Mouse (Mus musculus) lung, postnatal 4 days (tissue): ENCODE measurements around the gene Tmem184b.

Experiments
- DNase-seq, 2 experiments: peaks; one replicate each; pipeline ENCODE4 v3.0.0; 2021

Tmem184b gene

DNA sequence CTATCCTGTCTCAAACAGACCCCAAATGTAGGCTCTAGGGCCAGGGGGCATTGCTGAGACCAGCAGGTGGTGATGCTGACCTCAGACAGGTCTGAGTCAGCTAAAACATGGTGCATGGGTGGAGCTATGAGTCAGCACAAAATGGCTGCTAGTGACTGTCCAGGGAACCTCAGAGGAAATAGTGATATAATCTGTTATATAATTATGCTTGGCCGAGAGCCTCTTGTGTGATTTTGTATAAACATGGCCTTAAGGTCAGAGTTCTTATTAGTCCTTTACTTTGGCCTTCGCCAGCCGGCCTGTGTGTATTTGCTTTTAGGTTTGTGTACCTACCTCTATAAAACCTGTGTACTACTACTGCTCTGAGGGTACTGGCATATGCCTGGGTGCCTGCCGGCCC, 70.0 kb downstream of the Tmem184b start:
- peak in 1 of 2 experiments; percentile 30 for DNase-seq

DNA sequence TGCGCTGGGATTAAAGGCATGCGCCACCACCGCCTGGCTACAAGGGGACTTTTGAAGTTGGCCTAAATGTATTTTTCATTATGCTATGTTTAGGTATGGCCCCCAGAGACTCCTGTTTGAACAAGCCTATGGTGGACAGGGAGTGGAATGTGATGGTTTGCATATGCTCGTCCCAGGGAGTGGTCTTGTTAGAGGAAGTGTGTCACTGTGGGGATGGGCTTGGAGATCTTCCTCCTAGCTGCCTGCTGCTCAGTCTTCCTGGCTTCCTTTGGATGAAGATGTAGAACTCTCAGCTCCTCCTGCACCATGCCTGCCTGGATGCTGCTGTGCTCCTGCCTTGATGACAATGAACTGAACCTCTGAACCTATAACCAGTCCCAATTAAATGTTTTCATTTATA, 72.8 kb downstream of the Tmem184b start:
- no peak for DNase-seq

DNA sequence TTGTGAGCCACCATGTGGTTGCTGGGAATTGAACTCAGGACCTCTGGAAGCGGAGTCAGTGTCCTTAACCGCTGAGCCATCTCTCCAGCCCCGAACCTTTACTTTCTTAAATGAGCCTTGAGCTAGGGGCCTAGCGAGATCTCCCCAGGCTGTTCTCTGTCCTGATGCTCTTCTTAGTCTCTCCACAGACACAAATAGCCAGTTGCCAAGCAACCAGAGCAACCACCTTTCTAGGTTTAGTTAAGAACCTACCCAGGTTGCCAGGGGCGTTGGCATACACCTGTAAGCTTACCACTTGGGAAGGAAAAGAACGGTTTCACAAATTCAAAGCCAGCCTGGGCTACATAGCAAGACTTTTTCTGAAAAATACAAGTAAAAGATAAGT, 73.4 kb downstream of the Tmem184b start:
- DNase-seq: no peak

DNA sequence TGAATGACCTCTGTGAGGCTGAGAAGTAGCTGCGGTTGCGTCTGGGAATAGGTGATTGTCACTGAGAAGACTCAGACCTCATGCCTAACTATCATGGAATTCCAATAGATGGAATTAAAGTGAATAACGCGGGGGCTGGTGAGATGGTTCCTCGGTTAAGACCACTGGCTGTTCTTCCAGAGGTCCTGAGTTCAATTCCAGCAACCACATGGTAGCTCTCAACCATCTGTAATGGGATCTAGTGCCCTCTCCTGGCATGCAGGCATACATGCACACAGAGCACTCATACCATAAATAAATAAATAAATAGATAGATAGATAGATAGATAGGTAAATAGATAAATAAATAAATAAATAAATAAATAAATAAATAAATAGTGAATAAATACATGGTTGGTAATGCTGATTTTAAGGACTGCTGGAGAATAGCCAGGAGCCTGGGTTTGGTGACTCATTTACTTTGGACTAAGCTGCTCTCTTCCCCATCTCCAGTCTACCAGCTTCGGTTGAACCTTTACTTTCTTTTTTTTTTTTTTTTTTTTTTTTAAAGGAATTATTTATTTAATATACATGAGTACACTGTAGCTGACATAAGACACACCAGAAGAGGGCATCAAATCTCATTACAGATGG, 73.9 kb downstream of the Tmem184b start:
- DNase-seq: no peak

DNA sequence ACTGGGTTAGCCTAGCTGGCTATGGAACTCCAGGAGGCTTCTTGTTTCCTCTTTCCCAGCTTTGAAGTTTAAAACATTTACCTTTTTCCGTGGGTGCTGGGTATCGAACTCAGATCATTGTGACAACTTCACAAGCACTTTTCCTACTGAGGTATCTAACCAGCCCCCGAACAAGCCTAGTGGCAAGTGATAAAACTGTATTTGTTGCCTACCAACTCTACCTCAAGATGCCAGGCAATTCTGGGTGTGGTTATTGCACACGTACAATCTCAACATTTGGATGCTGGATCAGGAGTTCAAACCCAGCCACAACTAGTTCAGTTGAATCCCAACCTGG, 74.5 kb downstream of the Tmem184b start:
- no peak for DNase-seq

DNA sequence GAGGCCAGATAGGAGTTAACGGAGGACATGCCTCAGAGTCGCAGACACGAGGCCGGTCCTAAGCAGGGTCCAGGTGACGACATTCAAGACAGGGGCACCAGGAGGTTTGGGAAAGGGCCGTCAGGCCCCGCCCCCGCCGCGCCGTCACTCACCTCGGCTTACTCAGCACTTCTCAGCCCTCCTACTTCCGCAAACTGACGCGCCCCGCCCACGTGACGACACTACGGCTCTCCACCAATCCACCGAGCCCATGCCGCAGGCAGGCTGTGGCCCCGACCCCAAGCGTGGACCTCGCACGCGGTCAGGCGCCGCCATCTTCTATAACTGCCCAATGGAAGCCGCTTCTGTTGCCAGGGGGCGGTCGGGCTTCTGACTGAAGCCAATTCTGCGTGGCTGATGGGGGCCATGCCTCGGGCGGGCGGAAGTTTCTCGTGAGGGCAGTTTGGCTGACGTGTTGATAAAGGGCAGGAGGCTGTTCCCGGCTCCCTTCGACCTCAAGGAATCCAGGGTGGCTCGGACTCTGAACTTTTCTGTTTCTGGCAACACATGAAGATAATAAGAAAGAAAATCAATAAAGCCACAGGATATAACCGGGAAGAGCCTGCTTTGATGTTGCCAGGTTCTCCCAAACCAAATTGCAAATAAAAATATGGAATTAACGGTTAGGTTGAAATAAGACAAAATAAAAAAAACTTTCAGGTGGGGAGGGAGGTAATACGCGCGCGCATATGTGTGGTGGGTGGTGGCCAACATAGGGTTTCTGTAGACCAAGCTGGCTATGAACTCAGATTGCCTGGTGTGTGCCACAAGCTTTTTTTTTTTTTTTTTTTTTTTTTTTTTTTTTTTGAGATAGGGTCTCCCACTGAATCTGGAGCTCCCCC, 75.1 kb downstream of the Tmem184b start, which contains the start of gene Pla2g6:
Gene Pla2g6, minus strand, starts transcription at position 333 of the 881 bp plus-strand sequence.
- DNase-seq: peak; percentile 99 to 100

DNA sequence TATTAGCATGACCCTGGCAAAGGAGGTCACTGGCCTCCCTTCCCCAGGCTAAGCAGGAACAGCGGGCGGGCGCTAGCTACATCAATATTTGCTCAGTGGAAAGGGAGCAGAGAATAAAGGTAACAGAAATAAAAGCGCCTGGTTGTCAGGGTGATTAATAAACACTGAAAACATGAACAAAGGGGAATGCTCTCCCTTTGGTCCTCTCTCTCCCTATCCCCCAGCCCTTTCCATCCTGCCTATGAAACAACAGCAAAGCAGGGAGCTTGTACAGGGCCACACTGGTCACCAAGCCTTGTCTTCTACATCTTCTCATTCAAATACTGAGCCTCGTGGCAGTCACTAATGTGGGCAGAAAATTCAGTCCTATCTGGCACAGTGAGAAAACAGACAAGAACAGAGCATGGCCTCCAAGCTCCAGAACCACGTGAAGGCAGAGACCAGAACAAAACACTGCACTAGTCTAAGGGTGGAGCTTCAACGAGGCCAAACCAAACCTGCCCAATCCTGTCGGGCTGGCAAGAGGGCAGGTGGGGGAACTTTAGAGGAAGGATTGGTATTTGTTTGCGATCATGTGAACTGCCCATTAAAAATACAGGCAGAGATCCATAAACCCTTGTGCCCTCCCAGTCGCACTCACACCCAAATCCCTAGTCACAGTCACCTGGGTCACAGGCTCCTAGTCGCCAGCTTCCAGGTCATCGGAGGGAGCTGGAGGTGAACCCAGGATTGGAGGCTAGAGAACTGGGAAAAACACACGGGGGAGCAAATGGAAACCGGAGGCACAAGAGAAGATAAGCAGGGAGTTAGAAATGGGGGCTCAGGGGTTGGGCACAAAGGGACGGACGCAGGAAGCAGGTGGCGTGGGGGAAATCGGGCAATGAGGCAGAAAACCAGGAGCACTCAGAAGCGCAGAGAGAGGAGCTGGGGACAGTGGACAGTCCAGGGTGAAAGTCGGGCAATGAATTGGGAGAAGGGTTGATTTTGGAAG, 76.1 kb downstream of the Tmem184b start:
- DNase-seq: peak; percentile 54 to 68

DNA sequence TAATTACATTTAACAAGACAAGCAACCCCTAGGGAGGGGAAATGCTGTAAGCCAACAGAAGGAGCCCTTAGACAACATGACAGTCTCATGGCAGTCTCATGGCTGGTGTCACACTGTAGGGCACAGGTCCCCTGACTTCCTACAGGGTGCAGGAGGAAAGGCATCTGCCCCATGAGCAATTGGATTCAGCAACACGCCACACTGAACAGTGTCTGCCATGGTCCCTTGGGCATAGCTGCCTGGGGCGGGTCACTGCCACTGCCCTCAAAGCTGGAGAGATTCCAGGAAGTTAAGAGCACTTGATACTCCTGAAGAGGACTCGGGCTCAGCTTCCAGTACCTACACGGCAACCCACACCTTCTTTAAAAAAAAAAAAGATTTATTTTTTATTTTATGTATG, 77.1 kb downstream of the Tmem184b start:
- DNase-seq: peak; percentile 68 to 81

DNA sequence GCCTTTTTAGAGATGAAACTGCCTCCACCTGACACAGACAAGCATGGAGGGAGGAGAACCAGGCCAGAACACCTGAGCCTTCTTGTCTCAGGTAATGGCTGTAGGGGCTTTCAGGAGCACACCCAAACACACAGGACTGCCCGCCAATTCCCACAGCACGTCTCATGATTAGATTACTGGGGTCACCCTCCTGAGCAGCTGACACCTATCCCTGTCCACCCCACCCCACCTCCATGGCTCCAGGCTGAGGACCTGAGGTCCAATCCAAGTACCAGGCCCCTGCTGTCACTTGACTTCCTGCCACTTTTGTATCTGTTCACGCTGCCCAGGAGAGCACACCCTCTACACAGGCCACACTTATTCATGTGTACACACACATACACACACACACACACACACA, 77.6 kb downstream of the Tmem184b start:
- DNase-seq: no peak

DNA sequence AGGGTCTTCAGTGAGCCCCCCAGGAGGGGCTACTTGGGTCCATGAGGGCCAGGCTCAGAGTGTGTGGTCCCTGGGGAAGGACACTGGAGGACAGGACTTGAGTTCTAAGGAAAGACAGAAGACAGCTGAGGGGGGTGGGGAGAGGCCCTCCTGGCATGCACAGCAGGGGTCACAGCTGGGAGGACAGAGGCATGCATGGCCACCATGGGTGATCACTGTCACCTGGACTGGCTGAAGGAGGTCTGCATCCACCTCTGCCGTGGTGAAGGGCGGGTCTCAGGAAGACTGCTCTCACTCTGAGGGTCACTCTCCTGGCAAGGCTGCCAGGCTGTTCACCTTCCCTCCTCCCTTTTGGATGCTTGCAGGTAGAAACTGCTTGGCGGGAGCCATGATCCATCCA, 79.0 kb downstream of the Tmem184b start:
- DNase-seq: no peak

DNA sequence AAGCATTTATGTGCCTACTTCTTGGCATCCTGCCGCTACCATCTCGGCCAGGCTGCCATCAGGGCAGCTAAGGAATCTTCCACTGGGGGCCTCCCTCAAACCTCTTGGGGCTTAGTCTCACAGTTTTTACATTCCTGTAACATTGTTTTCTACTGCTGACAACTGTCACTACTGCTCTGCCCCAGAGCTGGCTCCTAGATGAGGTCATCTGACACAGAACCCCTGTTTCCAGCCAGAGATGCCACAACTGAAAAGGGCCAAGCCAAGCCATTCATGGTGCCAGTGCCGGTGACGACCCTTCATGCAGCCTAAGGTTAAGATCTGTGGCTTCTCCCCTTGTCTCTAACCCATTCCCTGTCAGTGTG, 79.6 kb downstream of the Tmem184b start:
- DNase-seq: no peak

DNA sequence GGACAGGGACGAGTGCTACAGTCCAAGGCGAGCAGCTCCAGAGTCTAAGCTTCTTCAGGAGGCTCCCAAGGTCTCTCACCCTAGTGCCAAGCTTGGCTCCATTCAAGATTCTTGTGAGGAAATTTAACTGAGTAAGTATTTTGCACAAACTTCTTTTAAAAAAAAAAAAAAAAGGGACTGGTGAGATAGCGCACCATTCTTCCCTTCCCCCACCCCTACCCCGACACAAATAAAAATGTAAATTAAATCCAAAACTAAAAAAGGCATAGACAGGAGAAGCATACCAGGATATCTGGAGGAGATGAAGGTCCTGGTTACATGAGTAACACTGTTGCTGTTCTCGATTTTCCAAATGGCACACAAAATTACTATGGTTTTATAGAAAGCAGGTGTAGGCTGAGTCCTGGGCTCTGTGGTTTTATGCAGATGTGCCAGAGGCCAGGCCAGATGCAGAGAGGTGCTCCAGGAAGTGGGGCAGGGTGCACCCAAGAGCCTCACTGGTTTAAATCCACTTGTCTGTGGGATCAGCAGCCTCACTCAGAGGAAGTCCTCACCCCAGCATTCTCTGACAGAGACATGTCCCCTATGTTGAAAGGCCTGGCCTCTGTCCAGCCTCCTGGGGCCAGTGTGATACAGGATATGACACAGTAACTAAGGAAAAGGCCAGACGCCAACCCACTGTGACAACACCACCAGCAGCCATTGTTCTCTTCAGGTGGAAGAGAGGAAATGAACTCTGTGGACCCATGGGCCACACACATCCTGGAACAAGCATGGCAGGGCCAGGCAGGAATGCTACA, 80.2 kb downstream of the Tmem184b start:
- DNase-seq: peak; percentile 90 to 93

DNA sequence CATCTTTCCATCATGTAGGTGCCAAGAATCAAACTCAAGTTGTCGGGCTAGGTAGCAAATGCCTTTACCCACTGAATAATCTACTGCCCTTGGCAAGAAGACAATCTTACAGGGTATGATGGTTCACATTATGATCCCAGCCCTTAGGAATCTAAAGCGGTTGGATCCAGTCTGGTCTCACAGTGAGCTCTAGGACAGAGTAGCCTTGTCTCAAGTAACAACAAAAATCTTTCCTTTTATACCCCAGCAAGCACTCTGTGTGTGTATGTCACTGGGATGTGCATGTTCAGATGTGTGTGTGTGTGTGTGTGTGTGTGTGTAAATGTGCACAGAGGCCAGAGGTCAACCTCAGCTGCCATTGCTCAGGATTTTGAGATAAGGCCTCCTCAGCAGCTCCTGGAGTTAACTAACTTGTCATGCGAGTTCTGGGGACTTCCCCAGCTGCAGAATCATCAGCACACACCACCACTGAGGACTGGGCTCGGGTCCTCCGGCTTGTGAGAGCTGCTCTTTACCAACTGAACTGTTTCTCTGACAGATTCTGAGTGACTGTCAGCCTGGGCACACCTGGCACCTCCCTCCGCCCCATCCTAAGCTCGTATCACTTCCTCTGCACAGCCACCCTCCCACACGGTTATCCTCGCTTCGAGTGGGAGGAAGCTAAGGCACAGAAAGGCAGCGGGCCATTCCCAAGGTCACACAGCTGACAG, 80.9 kb downstream of the Tmem184b start:
- DNase-seq: peak in 1 of 2 experiments; percentile 26

DNA sequence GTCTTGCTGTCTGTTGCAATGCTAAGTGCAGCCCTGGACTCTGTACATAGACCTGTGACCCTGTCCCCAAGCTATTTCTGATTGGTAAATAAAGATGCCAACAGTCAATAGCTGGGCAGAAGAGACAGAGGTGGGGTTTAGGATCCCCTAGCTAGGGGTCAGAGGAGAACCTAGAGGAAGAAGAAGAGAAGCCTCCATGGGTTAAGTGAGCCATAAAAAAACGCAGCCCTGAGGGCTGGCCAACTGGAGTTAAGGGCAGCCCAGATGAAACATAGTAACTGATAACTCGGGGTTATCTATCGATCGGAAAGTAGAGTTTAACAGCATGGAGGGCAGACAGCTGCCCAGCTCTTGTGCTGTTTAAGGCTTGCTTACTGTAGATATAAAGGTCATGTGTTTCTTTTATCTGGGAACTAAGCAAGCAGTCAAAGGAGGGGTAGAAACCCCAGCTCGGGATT, 81.6 kb downstream of the Tmem184b start:
- DNase-seq: no peak

DNA sequence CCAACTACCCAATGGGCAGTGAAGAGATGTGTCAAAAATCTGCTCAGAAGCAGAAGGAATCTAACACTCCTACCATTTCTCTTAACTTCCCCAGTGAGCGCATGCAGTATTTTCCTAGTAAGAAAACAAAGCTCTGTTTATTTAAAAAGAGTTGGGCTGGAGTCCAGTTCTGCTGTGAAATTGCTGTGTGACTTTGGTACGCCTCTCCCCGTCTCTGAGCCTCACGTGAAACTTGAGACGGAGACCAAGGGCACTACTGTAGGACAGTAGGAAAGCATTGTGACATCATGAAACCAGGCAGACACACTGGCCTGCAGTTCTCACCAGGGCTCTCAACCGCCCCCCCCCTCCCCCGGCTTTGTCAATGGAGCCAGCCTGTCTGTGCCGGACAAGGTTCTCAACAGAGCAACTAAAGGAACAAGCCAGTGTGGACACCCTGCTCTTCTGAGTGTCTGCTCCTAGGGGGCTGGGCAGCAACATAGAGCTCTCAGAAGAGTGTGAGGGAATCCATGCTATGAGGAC, 89.5 kb downstream of the Tmem184b start:
- DNase-seq: no peak
